Mouse (Mus musculus) stomach, embryonic 14.5 days (tissue): Measurements from ENCODE around the gene Spin2c. TPM values are rescaled to one million over a fixed set of nuclear protein-coding genes. Genes with fewer than 3 reads are reported as not detected.

ENCODE experiments used
- ATAC-seq: fragments of 200-750 bp; cut with Nextera tagmentation; 2 replicates; pipeline ENCODE4 v1.8.0; 2017; ENCODE audit warnings: low read depth, moderate TSS enrichment; ENCODE audit not compliant: insufficient number of reproducible peaks, insufficient read depth, low FRiP score
- H3K27ac ChIP-seq: fragments of 300-500 bp; sonication (generic); 2 replicates; pipeline ENCODE4 v1.5.1; 2014; ENCODE audit warnings: mild to moderate bottlenecking, low read length, moderate library complexity, mixed read lengths
- H3K27me3 ChIP-seq: fragments of 300-500 bp; sonication (generic); 2 replicates; pipeline ENCODE4 v1.6.1; 2014; ENCODE audit warnings: low read length, control low read depth, mixed read lengths; ENCODE audit not compliant: control insufficient read depth, insufficient read depth
- H3K36me3 ChIP-seq: fragments of 300-500 bp; sonication (generic); 2 replicates; pipeline ENCODE4 v1.6.1; 2014; ENCODE audit warnings: mild to moderate bottlenecking, control low read depth, low read length, moderate library complexity, mixed read lengths; ENCODE audit not compliant: control insufficient read depth, insufficient read depth
- H3K4me1 ChIP-seq: fragments of 300-500 bp; sonication (generic); 2 replicates; pipeline ENCODE4 v1.6.1; 2014; ENCODE audit warnings: low read length, control low read depth, mixed read lengths; ENCODE audit not compliant: control insufficient read depth, insufficient read depth
- H3K4me2 ChIP-seq: fragments of 300-500 bp; sonication (generic); replicated peaks from 2 replicates; pipeline ENCODE4 v1.6.1; 2014; ENCODE audit warnings: low read depth, low read length, control low read depth
- H3K4me3 ChIP-seq: fragments of 300-500 bp; sonication (generic); 2 replicates; pipeline ENCODE4 v1.5.1; 2014; ENCODE audit warnings: low read depth, low read length, control low read depth
- H3K9ac ChIP-seq: fragments of 300-500 bp; sonication (generic); replicated peaks from 2 replicates; pipeline ENCODE4 v1.6.1; 2014; ENCODE audit warnings: low read depth, mild to moderate bottlenecking, control low read depth, low read length, moderate library complexity, mixed read lengths
- H3K9me3 ChIP-seq: fragments of 300-500 bp; sonication (generic); 2 replicates; pipeline ENCODE4 v1.6.1; 2016; ENCODE audit warnings: low read depth, low read length, control low read depth; ENCODE audit not compliant: control insufficient read depth
- WGBS: fragments of 180-500 bp; shearing (Covaris S2); extraction: QIAGEN DNeasy Blood & Tissue Kit; methylation state at CpG from one replicate; pipeline ENCODE4 v1.1.7; 2014; 5-methylcytosine and 5-hydroxymethylcytosine counted together
- polyA plus RNA-seq: library from polyadenylated mRNA; unstranded; fragments of >200 nt; fragmentation: Nextera tagmentation; extraction: Ambion mirVana; gene quantifications from 2 replicates; pipeline ENCODE4 v1.2.1, GENCODE M21; 2014

The Spin2c gene
- 16.4 and 17.0 TPM in 2 replicates for polyA plus RNA-seq

GRCm38 (mm10) chrX:153831951-153832561, at the start of gene Spin2c:
Gene Spin2c, plus strand, starts transcription at chrX:153832225.
- no peaks in the 10 kb centered on the region for H3K9me3 ChIP-seq
- H3K36me3 ChIP-seq = no peaks in the 10 kb centered on the region
- peak within 1 kb of the TSS; percentile 48 for H3K4me3 ChIP-seq
- whole genome bisulfite sequencing = 22% methylated on average over 23 of the region's 23 CpGs
- ATAC-seq = peak; percentile 91
- peak within 1 kb of the TSS; percentile 44 for H3K4me2 ChIP-seq
- H3K9ac ChIP-seq = peak within 1 kb of the TSS; percentile 21; the same call in 1 of the 2 replicates
- H3K27me3 ChIP-seq = no peaks in the 10 kb centered on the region
- H3K4me1 ChIP-seq = no peaks in the 10 kb centered on the region
- H3K27ac ChIP-seq = peak within 1 kb of the TSS; percentile 44

DNA sequence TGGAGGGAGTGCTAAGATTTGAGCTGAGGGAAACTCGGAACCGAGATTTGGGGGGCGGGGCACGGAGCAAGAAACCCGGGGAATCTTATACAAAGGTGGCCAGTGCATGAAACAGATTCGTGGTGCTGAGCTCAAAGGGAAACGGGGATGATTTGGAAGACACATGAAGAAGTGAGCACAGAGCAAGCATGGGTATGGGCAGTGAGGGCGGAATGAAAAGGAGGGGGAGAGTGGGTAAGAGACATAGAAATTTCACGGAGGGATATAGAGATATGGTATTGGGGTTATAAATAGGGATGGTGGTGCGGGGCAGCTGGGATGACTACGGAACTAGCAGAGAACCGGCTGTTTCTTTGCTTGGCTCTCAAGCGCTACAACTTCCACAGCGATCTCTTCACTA, 581 bp downstream of the Spin2c start:
- no peak for ATAC-seq
- H3K27ac ChIP-seq = peak overlapping the region; percentile 44; the same call in 1 of the 2 replicates

More for the DNA sequence above, 581 bp downstream of the Spin2c start:
- Histone ChIP-seq H3K9ac (no peak overlapping the region), H3K4me2 (peak overlapping the region; percentile 44), H3K36me3 (no peaks in the 10 kb centered on the region), H3K9me3 (no peaks in the 10 kb centered on the region), H3K4me1 (no peaks in the 10 kb centered on the region), H3K27me3 (no peaks in the 10 kb centered on the region), H3K4me3 (peak overlapping the region; percentile 48)
- 26% methylated on average over 14 of the region's 14 CpGs for WGBS

Other genes starting within 250 kb of the Spin2c start
- 4.6 and 6.2 TPM in 2 replicates for gene Kctd12b, start 135.8 kb upstream of the Spin2c start, polyA plus RNA-seq
- 120 and 122 TPM in 2 replicates for gene Nbdy, start 108.6 kb upstream of the Spin2c start, polyA plus RNA-seq
- not detected in 2 replicates for gene Samt1, start 180.4 kb downstream of the Spin2c start, polyA plus RNA-seq
- not detected in 2 replicates for gene 4921511M17Rik, start 201.6 kb downstream of the Spin2c start, polyA plus RNA-seq
- gene Gm10057, start 222.8 kb downstream of the Spin2c start, polyA plus RNA-seq = not detected in 2 replicates